Mouse (Mus musculus) bone marrow macrophage, adult 2 months (primary cell): ENCODE data around the gene Myo1f. TPM values are rescaled to one million over a fixed set of nuclear protein-coding genes. Genes with fewer than 3 reads are reported as not detected.
"Not testable (repeated sequence)": the region's sequence is repeated elsewhere in the genome, so short reads cannot be mapped to it uniquely, and the experiment has no call there.

Experiments
- H3K27ac ChIP-seq: 2 replicates; pipeline ENCODE4 v1.5.1; 2012; ENCODE audit warnings: low read depth, low read length; ENCODE audit not compliant: insufficient read depth
- H3K4me1 ChIP-seq: 2 replicates; pipeline ENCODE4 v1.6.1; 2012; ENCODE audit warnings: low read length; ENCODE audit not compliant: control insufficient read depth, insufficient read depth
- H3K4me3 ChIP-seq: 2 replicates; pipeline ENCODE4 v1.5.1; 2012; ENCODE audit warnings: mild to moderate bottlenecking, low read length, moderate library complexity; ENCODE audit not compliant: insufficient read depth
- CTCF ChIP-seq: IDR thresholded peaks from 2 replicates; pipeline ENCODE4 v1.5.1; 2012; ENCODE audit warnings: low read depth, mild to moderate bottlenecking, low read length, moderate library complexity
- POLR2A ChIP-seq: IDR thresholded peaks from 2 replicates; pipeline ENCODE4 v1.6.1; 2012; ENCODE audit warnings: mild to moderate bottlenecking, low read depth, low read length, borderline replicate concordance
- polyA plus RNA-seq: library from polyadenylated mRNA; stranded (reverse); fragments of >200 nt; gene quantifications from 2 replicates; pipeline ENCODE4 v1.2.4, GENCODE M21; 2012; ENCODE audit not compliant: missing spikeins, insufficient read depth, insufficient read length

The Myo1f gene
- polyA plus RNA-seq, 1 experiment: 491 TPM

- Histone ChIP-seq H3K27ac (peak overlapping the region; percentile 99), H3K4me3 (no peak overlapping the region), H3K4me1 (peaks cover 60% of the 10 kb centered on the region)
- TF ChIP-seq CTCF (no peak), POLR2A (no peak)
These were observed 10.7 kb downstream of the Myo1f start for GRCm38 (mm10) chr17:33566182-33566581.

DNA sequence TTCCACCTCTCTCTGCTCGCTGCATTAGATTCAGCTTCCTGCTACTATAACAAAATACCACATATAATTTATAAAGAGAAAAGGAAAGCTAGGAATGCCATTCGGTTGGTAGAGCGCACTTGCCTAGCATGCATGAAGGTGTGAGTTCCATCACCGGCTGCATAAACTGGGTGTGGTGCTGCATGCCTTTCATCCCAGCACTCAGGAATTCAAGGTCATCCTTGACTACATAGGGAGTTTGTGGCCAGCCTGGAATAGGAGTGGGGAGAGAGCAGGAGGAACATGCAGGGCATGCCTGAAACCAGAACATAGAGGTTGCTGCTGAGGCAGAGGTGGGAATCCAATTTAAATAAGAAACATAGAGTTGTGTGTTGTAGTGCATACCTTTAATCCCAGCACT lies 28.6 kb downstream of the Myo1f start:
- Histone ChIP-seq H3K4me1 (no peaks in the 10 kb centered on the region), H3K4me3 (no peak overlapping the region), H3K27ac (no peak overlapping the region)
- TF ChIP-seq POLR2A (no peak), CTCF (no peak)

DNA sequence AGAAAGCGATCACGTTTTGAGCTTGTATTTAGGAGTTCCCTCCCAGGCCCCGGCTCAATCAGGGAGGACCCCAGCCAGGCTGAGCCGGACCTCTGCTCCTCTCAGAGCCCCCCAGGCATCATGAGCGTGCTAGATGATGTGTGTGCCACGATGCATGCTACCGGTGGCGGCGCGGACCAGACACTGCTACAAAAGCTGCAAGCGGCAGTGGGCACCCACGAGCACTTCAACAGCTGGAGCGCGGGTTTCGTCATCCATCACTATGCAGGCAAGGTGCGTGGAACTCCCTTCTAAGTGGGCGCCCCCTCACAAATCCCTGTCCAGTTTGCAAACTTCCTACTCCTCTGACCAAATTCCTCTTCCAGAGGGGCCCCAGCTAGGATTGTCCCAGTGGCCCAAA lies 30.5 kb downstream of the Myo1f start:
- Histone ChIP-seq H3K4me3 (no peak overlapping the region), H3K27ac (no peak overlapping the region), H3K4me1 (no peaks in the 10 kb centered on the region)
- TF ChIP-seq POLR2A (no peak), CTCF (no peak)

DNA sequence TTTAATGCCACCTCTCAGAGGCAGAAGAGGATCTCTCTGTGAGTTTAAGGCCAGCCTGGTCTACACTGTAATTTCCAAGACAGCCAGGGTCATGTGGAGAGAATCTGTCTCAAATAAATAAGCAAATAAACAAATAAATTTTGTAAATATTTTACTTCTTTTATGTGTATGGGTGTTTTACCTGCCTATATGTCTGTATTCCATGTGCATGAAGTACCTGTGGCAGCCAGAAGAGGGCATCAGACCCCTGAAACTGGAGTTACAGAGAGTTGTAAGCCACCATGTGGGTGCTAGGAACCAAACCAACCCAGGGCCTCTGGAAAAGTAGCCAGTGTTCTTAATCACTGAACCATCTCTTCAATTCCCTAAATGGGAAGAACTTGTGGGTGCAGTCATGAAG lies 41.8 kb downstream of the Myo1f start:
- no peak overlapping the region for H3K4me3 ChIP-seq
- no peak overlapping the region for H3K27ac ChIP-seq
- H3K4me1 ChIP-seq: no peaks in the 10 kb centered on the region
- no peak for TF ChIP-seq CTCF
- no peak for TF ChIP-seq POLR2A

- H3K4me3 ChIP-seq: no peak overlapping the region
- H3K27ac ChIP-seq: no peak overlapping the region
- TF ChIP-seq POLR2A (no peak), CTCF (no peak)
- H3K4me1 ChIP-seq: no peaks in the 10 kb centered on the region
These were observed 43.0 kb downstream of the Myo1f start for GRCm38 (mm10) chr17:33598506-33598905.

GRCm38 (mm10) chr17:33599836-33600475 lies 44.4 kb downstream of the Myo1f start:
- Histone ChIP-seq H3K27ac (no peak overlapping the region), H3K4me1 (no peaks in the 10 kb centered on the region), H3K4me3 (no peak overlapping the region)
- TF ChIP-seq POLR2A (no peak), CTCF (no peak)

- Histone ChIP-seq H3K4me1 (no peaks in the 10 kb centered on the region), H3K27ac (no peak overlapping the region), H3K4me3 (no peak overlapping the region)
- TF ChIP-seq POLR2A (no peak), CTCF (no peak)
These were observed 45.3 kb downstream of the Myo1f start for GRCm38 (mm10) chr17:33600831-33601230.

GRCm38 (mm10) chr17:33601947-33602346 lies 46.4 kb downstream of the Myo1f start:
- H3K4me1 ChIP-seq: no peaks in the 10 kb centered on the region
- TF ChIP-seq CTCF (no peak), POLR2A (no peak)
- H3K27ac ChIP-seq: no peak overlapping the region
- no peak overlapping the region for H3K4me3 ChIP-seq

DNA sequence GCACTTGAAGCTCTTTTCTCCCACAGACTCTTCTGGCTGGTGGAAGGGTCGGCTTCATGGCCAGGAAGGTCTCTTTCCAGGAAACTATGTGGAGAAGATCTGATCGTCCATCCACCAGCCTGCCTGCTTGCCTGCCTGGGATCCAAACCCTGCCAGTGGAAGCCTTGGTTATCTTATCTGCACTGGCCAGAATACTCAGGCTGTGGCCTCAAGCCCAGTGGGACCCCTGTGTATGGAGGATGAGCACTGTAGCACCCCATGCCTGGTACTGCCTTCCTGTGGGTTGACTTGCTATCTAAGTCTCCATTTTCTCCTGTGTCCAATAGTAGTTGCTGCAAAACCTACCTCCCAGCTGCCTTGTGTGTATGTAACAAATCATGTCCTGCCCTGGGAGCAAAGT lies 51.8 kb downstream of the Myo1f start:
- TF ChIP-seq POLR2A: no peak
- no peak for TF ChIP-seq CTCF
- no peak overlapping the region for H3K27ac ChIP-seq
- H3K4me1 ChIP-seq: no peaks in the 10 kb centered on the region
- H3K4me3 ChIP-seq: no peak overlapping the region

DNA sequence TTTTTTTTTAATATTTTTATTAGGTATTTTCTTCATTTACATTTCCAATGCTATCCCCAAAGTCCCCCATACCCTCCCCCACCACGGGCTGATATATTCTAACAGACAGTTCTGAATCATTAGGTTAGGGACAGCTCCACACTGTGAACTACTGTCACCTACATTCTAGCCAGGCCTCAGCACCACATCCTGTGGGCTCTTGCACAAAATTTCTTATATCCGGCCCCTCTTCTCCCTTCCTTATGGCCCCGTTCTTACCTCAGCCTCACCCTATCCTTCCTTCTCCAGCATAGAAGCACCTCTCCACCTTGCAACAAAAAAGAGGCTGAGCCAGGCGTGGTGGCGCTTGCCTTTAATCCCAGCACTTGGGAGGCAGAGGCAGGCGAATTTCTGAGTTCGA lies 55.0 kb downstream of the Myo1f start:
- TF ChIP-seq POLR2A: no peak
- TF ChIP-seq CTCF: no peak
- Histone ChIP-seq H3K4me1 (no peaks in the 10 kb centered on the region), H3K27ac (no peak overlapping the region), H3K4me3 (no peak overlapping the region)

DNA sequence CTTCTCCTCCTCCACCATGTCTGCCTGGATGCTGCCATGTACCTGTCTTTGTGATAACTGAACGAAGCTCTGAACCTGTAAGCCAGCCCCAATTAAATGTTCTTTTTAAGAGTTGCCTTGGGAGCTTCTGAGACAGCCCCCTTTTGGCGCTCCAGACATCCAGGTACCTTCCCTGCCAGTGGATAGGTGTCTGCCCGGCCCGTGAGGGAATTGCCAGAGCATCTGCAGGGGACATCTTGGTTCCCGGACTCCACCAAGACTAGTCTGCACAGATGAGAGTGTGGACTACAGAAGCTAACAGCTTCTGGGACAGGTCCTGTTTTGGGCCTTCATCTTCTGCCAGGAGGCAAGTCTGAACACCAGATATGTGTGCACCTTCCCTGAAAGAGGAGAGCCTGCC lies 58.2 kb downstream of the Myo1f start:
- not testable (repeated sequence) for H3K27ac ChIP-seq, H3K4me3 ChIP-seq, H3K4me1 ChIP-seq
